Mouse (Mus musculus): ENCODE data around the gene Fhl2.

DNA sequence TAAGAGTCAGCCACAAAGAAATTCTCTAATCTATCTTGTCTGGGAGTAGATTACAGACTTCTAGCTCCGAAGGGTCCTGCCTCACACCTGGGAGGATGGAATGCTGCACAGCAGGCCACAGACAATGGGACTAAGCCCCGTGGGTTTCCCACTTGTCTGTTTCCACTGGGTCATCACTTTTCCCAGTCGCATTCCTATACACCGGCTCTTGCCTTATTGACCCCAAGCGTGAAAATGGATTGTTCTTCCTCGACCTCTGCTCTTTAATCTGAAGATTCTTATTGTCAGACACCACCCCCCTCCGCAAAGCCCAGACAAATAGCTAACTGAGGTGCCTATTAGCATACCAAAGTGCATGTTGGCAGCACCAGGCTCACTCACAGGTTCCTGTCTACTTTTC, 10.4 kb downstream of the Fhl2 start:
- TF ChIP-seq CTCF (IDR thresholded peaks at IDR 0.05; ENCODE audit: low read depth) (no peak), EP300 (optimal IDR thresholded peaks at IDR 0.05) (no peak)
